Mouse (Mus musculus): ENCODE data around the gene Axin2. TPM values are rescaled to one million over a fixed set of nuclear protein-coding genes. Genes with fewer than 3 reads are reported as not detected.

Axin2 gene
- polyA plus RNA-seq, 1 experiment from 2014 or later, result 6.5 TPM

GRCm38 (mm10) chr11:108983409-108984064 lies 63.4 kb downstream of the Axin2 start:
- H3K27me3 ChIP-seq (replicated peaks; ENCODE audit: control insufficient read depth, insufficient read depth, low read length), result no peaks in the 10 kb centered on the region
- no peak for ATAC-seq (replicated peaks; ENCODE audit: low FRiP score, low TSS enrichment, low read depth)
- no peak overlapping the region for H3K4me3 ChIP-seq (ENCODE audit: low read depth, low read length)

GRCm38 (mm10) chr11:108984711-108985419 lies 64.7 kb downstream of the Axin2 start:
- Histone ChIP-seq H3K4me3 (ENCODE audit: low read depth, low read length) (no peak overlapping the region), H3K36me3 (ENCODE audit: control insufficient read depth, insufficient read depth, low read length) (no peaks in the 10 kb centered on the region), H3K9me3 (ENCODE audit: control insufficient read depth, low read length) (no peaks in the 10 kb centered on the region), H3K27ac (ENCODE audit: low read depth) (no peak overlapping the region), H3K9ac (ENCODE audit: low read length) (no peak overlapping the region), H3K4me2 (ENCODE audit: low read length) (no peak overlapping the region), H3K4me1 (replicated peaks; ENCODE audit: control insufficient read depth, insufficient read depth, low read length) (no peaks in the 10 kb centered on the region), H3K27me3 (replicated peaks; ENCODE audit: control insufficient read depth, insufficient read depth, low read length) (no peaks in the 10 kb centered on the region)
- WGBS, result 69% methylated on average over 5 of the region's 5 CpGs
- ATAC-seq (replicated peaks; ENCODE audit: low FRiP score, low TSS enrichment, low read depth) (no peak), DNase-seq (ENCODE audit: low spot score) (no peak)

More at GRCm38 (mm10) chr11:108983409-108984064, 63.4 kb downstream of the Axin2 start:
- WGBS, result 80% methylated on average over 7 of the region's 7 CpGs
- Histone ChIP-seq H3K36me3 (ENCODE audit: control insufficient read depth, insufficient read depth, low read length) (no peaks in the 10 kb centered on the region), H3K27ac (ENCODE audit: low read depth) (no peak overlapping the region), H3K4me2 (ENCODE audit: low read length) (no peak overlapping the region), H3K9ac (ENCODE audit: low read length) (no peak overlapping the region), H3K9me3 (ENCODE audit: control insufficient read depth, low read length) (no peaks in the 10 kb centered on the region), H3K4me1 (replicated peaks; ENCODE audit: control insufficient read depth, insufficient read depth, low read length) (no peaks in the 10 kb centered on the region)
- no peak for DNase-seq (ENCODE audit: low spot score)

- no peaks in the 10 kb centered on the region for H3K27me3 ChIP-seq (replicated peaks; ENCODE audit: control insufficient read depth, insufficient read depth, low read length)
- H3K4me2 ChIP-seq (ENCODE audit: low read length), result no peak overlapping the region
- DNase-seq (ENCODE audit: low spot score) (no peak), ATAC-seq (replicated peaks; ENCODE audit: low FRiP score, low TSS enrichment, low read depth) (no peak)
- H3K36me3 ChIP-seq (ENCODE audit: control insufficient read depth, insufficient read depth, low read length), result no peaks in the 10 kb centered on the region
- no peak overlapping the region for H3K9ac ChIP-seq (ENCODE audit: low read length)
- no peak overlapping the region for H3K4me3 ChIP-seq (ENCODE audit: low read depth, low read length)
- WGBS, result 66% methylated on average over 7 of the region's 7 CpGs
- no peaks in the 10 kb centered on the region for H3K4me1 ChIP-seq (replicated peaks; ENCODE audit: control insufficient read depth, insufficient read depth, low read length)
- no peaks in the 10 kb centered on the region for H3K9me3 ChIP-seq (ENCODE audit: control insufficient read depth, low read length)
- H3K27ac ChIP-seq (ENCODE audit: low read depth), result no peak overlapping the region
Measured at GRCm38 (mm10) chr11:108985836-108986235, 65.7 kb downstream of the Axin2 start.

- Histone ChIP-seq H3K27me3 (replicated peaks; ENCODE audit: control insufficient read depth, insufficient read depth, low read length) (no peaks in the 10 kb centered on the region), H3K4me3 (ENCODE audit: low read depth, low read length) (no peak overlapping the region), H3K9ac (ENCODE audit: low read length) (no peak overlapping the region), H3K4me2 (ENCODE audit: low read length) (no peak overlapping the region), H3K36me3 (ENCODE audit: control insufficient read depth, insufficient read depth, low read length) (no peaks in the 10 kb centered on the region), H3K9me3 (ENCODE audit: control insufficient read depth, low read length) (no peaks in the 10 kb centered on the region), H3K4me1 (replicated peaks; ENCODE audit: control insufficient read depth, insufficient read depth, low read length) (no peaks in the 10 kb centered on the region), H3K27ac (ENCODE audit: low read depth) (no peak overlapping the region)
- DNase-seq (ENCODE audit: low spot score) (no peak), ATAC-seq (replicated peaks; ENCODE audit: low FRiP score, low TSS enrichment, low read depth) (no peak)
- 53% methylated on average over 3 of the region's 3 CpGs for WGBS
Measured at GRCm38 (mm10) chr11:108987226-108987625, 67.1 kb downstream of the Axin2 start.

- H3K4me1 ChIP-seq (replicated peaks; ENCODE audit: control insufficient read depth, insufficient read depth, low read length), result no peaks in the 10 kb centered on the region
- H3K4me2 ChIP-seq (ENCODE audit: low read length), result no peak overlapping the region
- DNase-seq (ENCODE audit: low spot score), result no peak
- H3K9me3 ChIP-seq (ENCODE audit: control insufficient read depth, low read length), result no peaks in the 10 kb centered on the region
- H3K9ac ChIP-seq (ENCODE audit: low read length), result no peak overlapping the region
- no peaks in the 10 kb centered on the region for H3K36me3 ChIP-seq (ENCODE audit: control insufficient read depth, insufficient read depth, low read length)
- H3K4me3 ChIP-seq (ENCODE audit: low read depth, low read length), result no peak overlapping the region
- no peaks in the 10 kb centered on the region for H3K27me3 ChIP-seq (replicated peaks; ENCODE audit: control insufficient read depth, insufficient read depth, low read length)
- no peak overlapping the region for H3K27ac ChIP-seq (ENCODE audit: low read depth)
- no peak for ATAC-seq (replicated peaks; ENCODE audit: low FRiP score, low TSS enrichment, low read depth)
- WGBS, result 91% methylated on average over 4 of the region's 4 CpGs
Measured at GRCm38 (mm10) chr11:108987705-108988104, 67.6 kb downstream of the Axin2 start.

- no peak overlapping the region for H3K27ac ChIP-seq (ENCODE audit: low read depth)
- H3K4me2 ChIP-seq (ENCODE audit: low read length), result no peak overlapping the region
- ATAC-seq (replicated peaks; ENCODE audit: low FRiP score, low TSS enrichment, low read depth) (no peak), DNase-seq (ENCODE audit: low spot score) (no peak)
- H3K4me3 ChIP-seq (ENCODE audit: low read depth, low read length), result no peak overlapping the region
- H3K4me1 ChIP-seq (replicated peaks; ENCODE audit: control insufficient read depth, insufficient read depth, low read length), result no peaks in the 10 kb centered on the region
- no peaks in the 10 kb centered on the region for H3K9me3 ChIP-seq (ENCODE audit: control insufficient read depth, low read length)
- no peaks in the 10 kb centered on the region for H3K36me3 ChIP-seq (ENCODE audit: control insufficient read depth, insufficient read depth, low read length)
- H3K9ac ChIP-seq (ENCODE audit: low read length), result no peak overlapping the region
- 92% methylated on average over 6 of the region's 6 CpGs for whole genome bisulfite sequencing
- no peaks in the 10 kb centered on the region for H3K27me3 ChIP-seq (replicated peaks; ENCODE audit: control insufficient read depth, insufficient read depth, low read length)
Measured at GRCm38 (mm10) chr11:108988258-108988657, 68.1 kb downstream of the Axin2 start.

- H3K36me3 ChIP-seq (ENCODE audit: control insufficient read depth, insufficient read depth, low read length), result no peaks in the 10 kb centered on the region
- ATAC-seq (replicated peaks; ENCODE audit: low FRiP score, low TSS enrichment, low read depth) (no peak), DNase-seq (ENCODE audit: low spot score) (no peak)
- H3K27ac ChIP-seq (ENCODE audit: low read depth), result no peak overlapping the region
- H3K4me1 ChIP-seq (replicated peaks; ENCODE audit: control insufficient read depth, insufficient read depth, low read length), result no peaks in the 10 kb centered on the region
- no peaks in the 10 kb centered on the region for H3K9me3 ChIP-seq (ENCODE audit: control insufficient read depth, low read length)
- 74% methylated on average over 8 of the region's 8 CpGs for whole genome bisulfite sequencing
- no peak overlapping the region for H3K4me3 ChIP-seq (ENCODE audit: low read depth, low read length)
- H3K9ac ChIP-seq (ENCODE audit: low read length), result no peak overlapping the region
- no peak overlapping the region for H3K4me2 ChIP-seq (ENCODE audit: low read length)
- H3K27me3 ChIP-seq (replicated peaks; ENCODE audit: control insufficient read depth, insufficient read depth, low read length), result no peaks in the 10 kb centered on the region
Measured at GRCm38 (mm10) chr11:108989940-108990339, 69.8 kb downstream of the Axin2 start.

- no peak overlapping the region for H3K27ac ChIP-seq (ENCODE audit: low read depth)
- H3K4me2 ChIP-seq (ENCODE audit: low read length), result no peak overlapping the region
- H3K9ac ChIP-seq (ENCODE audit: low read length), result no peak overlapping the region
- 95% methylated on average over 6 of the region's 6 CpGs for WGBS
- ATAC-seq (replicated peaks; ENCODE audit: low FRiP score, low TSS enrichment, low read depth) (no peak), DNase-seq (ENCODE audit: low spot score) (no peak)
- no peak overlapping the region for H3K4me3 ChIP-seq (ENCODE audit: low read depth, low read length)
- no peaks in the 10 kb centered on the region for H3K36me3 ChIP-seq (ENCODE audit: control insufficient read depth, insufficient read depth, low read length)
- H3K9me3 ChIP-seq (ENCODE audit: control insufficient read depth, low read length), result no peaks in the 10 kb centered on the region
- H3K4me1 ChIP-seq (replicated peaks; ENCODE audit: control insufficient read depth, insufficient read depth, low read length), result no peaks in the 10 kb centered on the region
- H3K27me3 ChIP-seq (replicated peaks; ENCODE audit: control insufficient read depth, insufficient read depth, low read length), result no peaks in the 10 kb centered on the region
Measured at GRCm38 (mm10) chr11:108993414-108993813, 73.3 kb downstream of the Axin2 start.

Data from intestine, embryonic 14.5 days (tissue).